Mouse (Mus musculus) G1E (cell line): ENCODE results near the gene Dnah11. TPM values are rescaled to one million over a fixed set of nuclear protein-coding genes. Genes with fewer than 3 reads are reported as not detected.
"Not testable (repeated sequence)": the region's sequence is repeated elsewhere in the genome, so short reads cannot be mapped to it uniquely, and the experiment has no call there.

Experiments
- ATAC-seq: 2 replicates; pipeline ENCODE4 v1.8.0; 2016; ENCODE audit warnings: mild to moderate bottlenecking; ENCODE audit not compliant: insufficient number of reproducible peaks, poor library complexity, low FRiP score, severe bottlenecking; ENCODE audit errors: extremely low read depth
- DNase-seq: peaks from one replicate; pipeline ENCODE4 v3.0.0; 2012; ENCODE audit warnings: low spot score
- H3K27me3 ChIP-seq: 2 replicates; pipeline ENCODE4 v1.6.1; 2012; ENCODE audit warnings: mild to moderate bottlenecking, low read length, inconsistent platforms; ENCODE audit not compliant: insufficient read depth
- H3K36me3 ChIP-seq: replicated peaks from 2 replicates; pipeline ENCODE3; 2012; ENCODE audit warnings: mild to moderate bottlenecking, inconsistent platforms
- H3K4me1 ChIP-seq: 2 replicates; pipeline ENCODE4 v1.6.1; 2012; ENCODE audit warnings: low read depth, low read length, inconsistent platforms, mixed read lengths; ENCODE audit not compliant: insufficient read depth
- H3K4me3 ChIP-seq: 2 replicates; pipeline ENCODE4 v1.5.1; 2012; ENCODE audit warnings: low read depth, mild to moderate bottlenecking, inconsistent platforms, low read length, moderate library complexity, mixed read lengths
- H3K9me3 ChIP-seq: replicated peaks from 2 replicates; pipeline ENCODE4 v1.6.1; 2012; ENCODE audit warnings: inconsistent platforms
- CTCF ChIP-seq: IDR thresholded peaks from 2 replicates; pipeline ENCODE4 v1.5.1; 2012; ENCODE audit warnings: low read depth, low read length, inconsistent platforms, mixed read lengths
- GATA1 ChIP-seq: IDR thresholded peaks from 2 replicates; pipeline ENCODE4 v1.6.1; 2012; ENCODE audit warnings: borderline replicate concordance, low read length, inconsistent platforms, mixed read lengths
- GATA2 ChIP-seq: IDR thresholded peaks from 2 replicates; pipeline ENCODE4 v1.6.1; 2012; ENCODE audit warnings: low read depth, low read length, inconsistent platforms, borderline replicate concordance
- POLR2AphosphoS5 ChIP-seq: IDR thresholded peaks from 2 replicates; pipeline ENCODE4 v1.6.1; 2012; ENCODE audit warnings: low read depth, low read length, inconsistent platforms; ENCODE audit not compliant: insufficient replicate concordance
- TAL1 ChIP-seq: conservative IDR thresholded peaks from 2 replicates; pipeline ENCODE4 v1.6.1; 2012; ENCODE audit warnings: low read depth, low read length, inconsistent platforms, mixed read lengths
- polyA plus RNA-seq: library from polyadenylated mRNA; stranded (reverse); fragments of >175 nt; gene quantifications from 2 replicates; pipeline ENCODE4 v1.2.3, GENCODE M21; 2012
- total RNA-seq, 2 experiments: library from RNA; stranded (forward) in 1 of 2; stranded (reverse) in 1 of 2; fragments of 200-1000 nt in 1 of 2; fragments of >200 nt in 1 of 2; fragmentation: Nextera tagmentation in 1 of 2; gene quantifications; 2 replicates each; pipeline ENCODE4 v1.2.3; 2014 to 2017

Gene Dnah11
- total and polyA plus RNA-seq, 3 experiments, result 0.05 TPM; not detected in 2

GRCm38 (mm10) chr12:117932026-117932425 is 266.8 kb downstream of the Dnah11 start:
- no peak for DNase-seq
- Histone ChIP-seq H3K36me3 (no peaks in the 10 kb centered on the region), H3K27me3 (peaks cover 2% of the 10 kb centered on the region; the same call in 1 of the 2 replicates), H3K4me1 (no peaks in the 10 kb centered on the region), H3K9me3 (peaks cover 7% of the 10 kb centered on the region; the same call in 1 of the 2 replicates), H3K4me3 (no peak overlapping the region)
- ATAC-seq, result no peak
- TF ChIP-seq GATA1, result no peak
- no peak for TF ChIP-seq CTCF
- no peak for TF ChIP-seq POLR2AphosphoS5
- no peak for TF ChIP-seq TAL1

- TF ChIP-seq TAL1 (no peak), CTCF (no peak), POLR2AphosphoS5 (no peak), GATA1 (no peak), GATA2 (no peak)
- Histone ChIP-seq H3K4me1 (no peaks in the 10 kb centered on the region), H3K36me3 (no peaks in the 10 kb centered on the region), H3K4me3 (no peak overlapping the region), H3K27me3 (peaks cover 2% of the 10 kb centered on the region; the same call in 1 of the 2 replicates), H3K9me3 (peaks cover 7% of the 10 kb centered on the region; the same call in 1 of the 2 replicates)
- DNase-seq (no peak), ATAC-seq (no peak)
Measured at GRCm38 (mm10) chr12:117929768-117930167, 269.1 kb downstream of the Dnah11 start.

- H3K4me3 ChIP-seq, result no peak overlapping the region
- DNase-seq (no peak), ATAC-seq (no peak)
- no peaks in the 10 kb centered on the region for H3K4me1 ChIP-seq
- no peaks in the 10 kb centered on the region for H3K36me3 ChIP-seq
- no peak for TF ChIP-seq CTCF
- TF ChIP-seq POLR2AphosphoS5, result no peak
- no peak for TF ChIP-seq GATA1
- no peak for TF ChIP-seq TAL1
- TF ChIP-seq GATA2, result no peak
- 0 out of 2 replicates have a peak, but pooled peaks cover 10% of the 10 kb centered on the region for H3K9me3 ChIP-seq
- no peaks in the 10 kb centered on the region for H3K27me3 ChIP-seq
Measured at GRCm38 (mm10) chr12:117915826-117916588, 282.8 kb downstream of the Dnah11 start.

- ATAC-seq (no peak), DNase-seq (no peak)
- Histone ChIP-seq H3K36me3 (no peaks in the 10 kb centered on the region), H3K27me3 (no peaks in the 10 kb centered on the region), H3K4me1 (no peaks in the 10 kb centered on the region), H3K9me3 (peaks cover 13% of the 10 kb centered on the region; the same call in 1 of the 2 replicates), H3K4me3 (no peak overlapping the region)
- TF ChIP-seq TAL1 (no peak), POLR2AphosphoS5 (no peak)
Measured at GRCm38 (mm10) chr12:117914613-117915245, 284.1 kb downstream of the Dnah11 start.

GRCm38 (mm10) chr12:117911396-117911795 is 287.4 kb downstream of the Dnah11 start:
- no peak for ATAC-seq
- no peak for TF ChIP-seq TAL1
- TF ChIP-seq POLR2AphosphoS5, result no peak
- TF ChIP-seq GATA2, result no peak
- no peak for TF ChIP-seq GATA1
- TF ChIP-seq CTCF, result no peak
- no peak for DNase-seq
- Histone ChIP-seq H3K4me1 (no peaks in the 10 kb centered on the region), H3K4me3 (no peak overlapping the region), H3K36me3 (no peaks in the 10 kb centered on the region), H3K9me3 (peaks cover 13% of the 10 kb centered on the region; the same call in 1 of the 2 replicates), H3K27me3 (no peaks in the 10 kb centered on the region)

GRCm38 (mm10) chr12:117905232-117905840 is 293.5 kb downstream of the Dnah11 start:
- H3K36me3 ChIP-seq, ATAC-seq, H3K9me3 ChIP-seq, H3K4me1 ChIP-seq, H3K4me3 ChIP-seq, DNase-seq, H3K27me3 ChIP-seq: not testable (repeated sequence)
